Mouse (Mus musculus): ENCODE measurements around the gene Serinc2. TPM values are rescaled to one million over a fixed set of nuclear protein-coding genes. Genes with fewer than 3 reads are reported as not detected.

Gene Serinc2
- polyA plus RNA-seq, 1 experiment from 2014 or later = 36.4 TPM

GRCm38 (mm10) chr4:130236361-130236760, 42.6 kb downstream of the Serinc2 start:
- ATAC-seq (ENCODE audit: low read depth) = no peak
- 41% methylated on average over 8 of the region's 8 CpGs for WGBS
- no peak overlapping the region for H3K9ac ChIP-seq (replicated peaks; ENCODE audit: low read depth, low read length)
- H3K27me3 ChIP-seq (ENCODE audit: control insufficient read depth, insufficient read depth, low read length) = no peaks in the 10 kb centered on the region
- H3K27ac ChIP-seq (ENCODE audit: low read depth, low read length) = no peak overlapping the region
- H3K4me3 ChIP-seq (ENCODE audit: low read depth, low read length) = no peak overlapping the region
- H3K9me3 ChIP-seq (ENCODE audit: control insufficient read depth, low read length) = no peaks in the 10 kb centered on the region
- no peak overlapping the region for H3K4me2 ChIP-seq (ENCODE audit: low read depth, low read length)
- H3K36me3 ChIP-seq (ENCODE audit: control insufficient read depth, insufficient read depth, low read length) = no peaks in the 10 kb centered on the region
- H3K4me1 ChIP-seq (ENCODE audit: control insufficient read depth, insufficient read depth, low read length) = no peaks in the 10 kb centered on the region

GRCm38 (mm10) chr4:130224071-130224470, 54.9 kb downstream of the Serinc2 start:
- H3K9me3 ChIP-seq (ENCODE audit: control insufficient read depth, low read length) = no peaks in the 10 kb centered on the region
- H3K27me3 ChIP-seq (ENCODE audit: control insufficient read depth, insufficient read depth, low read length) = no peaks in the 10 kb centered on the region
- H3K9ac ChIP-seq (replicated peaks; ENCODE audit: low read depth, low read length) = no peak overlapping the region
- no peaks in the 10 kb centered on the region for H3K4me1 ChIP-seq (ENCODE audit: control insufficient read depth, insufficient read depth, low read length)
- H3K36me3 ChIP-seq (ENCODE audit: control insufficient read depth, insufficient read depth, low read length) = no peaks in the 10 kb centered on the region
- no peak for ATAC-seq (ENCODE audit: low read depth)
- H3K4me2 ChIP-seq (ENCODE audit: low read depth, low read length) = no peak overlapping the region
- H3K27ac ChIP-seq (ENCODE audit: low read depth, low read length) = no peak overlapping the region
- H3K4me3 ChIP-seq (ENCODE audit: low read depth, low read length) = no peak overlapping the region

- Histone ChIP-seq H3K4me2 (ENCODE audit: low read depth, low read length) (no peak within 1 kb of the TSS), H3K4me1 (ENCODE audit: control insufficient read depth, insufficient read depth, low read length) (no peaks in the 10 kb centered on the region), H3K27me3 (ENCODE audit: control insufficient read depth, insufficient read depth, low read length) (no peaks in the 10 kb centered on the region), H3K9ac (replicated peaks; ENCODE audit: low read depth, low read length) (no peak within 1 kb of the TSS), H3K4me3 (ENCODE audit: low read depth, low read length) (no peak within 1 kb of the TSS), H3K9me3 (ENCODE audit: control insufficient read depth, low read length) (no peaks in the 10 kb centered on the region), H3K27ac (ENCODE audit: low read depth, low read length) (no peak within 1 kb of the TSS), H3K36me3 (ENCODE audit: control insufficient read depth, insufficient read depth, low read length) (no peaks in the 10 kb centered on the region)
- WGBS = 70% methylated on average over 4 of the region's 4 CpGs
- no peak for ATAC-seq (ENCODE audit: low read depth)
Observed at GRCm38 (mm10) chr4:130222179-130222578, 56.8 kb downstream of the Serinc2 start, which contains the start of gene Gm853. TSS of gene Gm853 (minus strand) at chr4:130222401.

- H3K9me3 ChIP-seq (ENCODE audit: control insufficient read depth, low read length) = no peaks in the 10 kb centered on the region
- H3K4me2 ChIP-seq (ENCODE audit: low read depth, low read length) = no peak overlapping the region
- H3K27ac ChIP-seq (ENCODE audit: low read depth, low read length) = no peak overlapping the region
- no peaks in the 10 kb centered on the region for H3K4me1 ChIP-seq (ENCODE audit: control insufficient read depth, insufficient read depth, low read length)
- H3K4me3 ChIP-seq (ENCODE audit: low read depth, low read length) = no peak overlapping the region
- no peak overlapping the region for H3K9ac ChIP-seq (replicated peaks; ENCODE audit: low read depth, low read length)
- WGBS = 81% methylated on average over 9 of the region's 9 CpGs
- H3K27me3 ChIP-seq (ENCODE audit: control insufficient read depth, insufficient read depth, low read length) = no peaks in the 10 kb centered on the region
- H3K36me3 ChIP-seq (ENCODE audit: control insufficient read depth, insufficient read depth, low read length) = no peaks in the 10 kb centered on the region
- no peak for ATAC-seq (ENCODE audit: low read depth)
Observed at GRCm38 (mm10) chr4:130220176-130220575, 58.8 kb downstream of the Serinc2 start.

GRCm38 (mm10) chr4:130215392-130215791, 63.6 kb downstream of the Serinc2 start:
- Histone ChIP-seq H3K27ac (ENCODE audit: low read depth, low read length) (no peak overlapping the region), H3K4me1 (ENCODE audit: control insufficient read depth, insufficient read depth, low read length) (no peaks in the 10 kb centered on the region), H3K27me3 (ENCODE audit: control insufficient read depth, insufficient read depth, low read length) (no peaks in the 10 kb centered on the region), H3K9me3 (ENCODE audit: control insufficient read depth, low read length) (no peaks in the 10 kb centered on the region), H3K4me2 (ENCODE audit: low read depth, low read length) (no peak overlapping the region), H3K4me3 (ENCODE audit: low read depth, low read length) (no peak overlapping the region), H3K9ac (replicated peaks; ENCODE audit: low read depth, low read length) (no peak overlapping the region), H3K36me3 (ENCODE audit: control insufficient read depth, insufficient read depth, low read length) (no peaks in the 10 kb centered on the region)
- 94% methylated on average over 8 of the region's 8 CpGs for WGBS
- no peak for ATAC-seq (ENCODE audit: low read depth)

- no peaks in the 10 kb centered on the region for H3K27me3 ChIP-seq (ENCODE audit: control insufficient read depth, insufficient read depth, low read length)
- H3K4me1 ChIP-seq (ENCODE audit: control insufficient read depth, insufficient read depth, low read length) = no peaks in the 10 kb centered on the region
- H3K9ac ChIP-seq (replicated peaks; ENCODE audit: low read depth, low read length) = no peak overlapping the region
- no peaks in the 10 kb centered on the region for H3K36me3 ChIP-seq (ENCODE audit: control insufficient read depth, insufficient read depth, low read length)
- H3K4me3 ChIP-seq (ENCODE audit: low read depth, low read length) = no peak overlapping the region
- no peaks in the 10 kb centered on the region for H3K9me3 ChIP-seq (ENCODE audit: control insufficient read depth, low read length)
- no peak overlapping the region for H3K4me2 ChIP-seq (ENCODE audit: low read depth, low read length)
- 86% methylated on average over 10 of the region's 10 CpGs for WGBS
- H3K27ac ChIP-seq (ENCODE audit: low read depth, low read length) = no peak overlapping the region
- no peak for ATAC-seq (ENCODE audit: low read depth)
Observed at GRCm38 (mm10) chr4:130213857-130214256, 65.1 kb downstream of the Serinc2 start.

- H3K36me3 ChIP-seq (ENCODE audit: control insufficient read depth, insufficient read depth, low read length) = no peaks in the 10 kb centered on the region
- H3K4me2 ChIP-seq (ENCODE audit: low read depth, low read length) = no peak overlapping the region
- H3K27me3 ChIP-seq (ENCODE audit: control insufficient read depth, insufficient read depth, low read length) = no peaks in the 10 kb centered on the region
- no peak overlapping the region for H3K4me3 ChIP-seq (ENCODE audit: low read depth, low read length)
- no peak overlapping the region for H3K9ac ChIP-seq (replicated peaks; ENCODE audit: low read depth, low read length)
- H3K27ac ChIP-seq (ENCODE audit: low read depth, low read length) = no peak overlapping the region
- WGBS = 92% methylated on average over 4 of the region's 4 CpGs
- H3K9me3 ChIP-seq (ENCODE audit: control insufficient read depth, low read length) = no peaks in the 10 kb centered on the region
- no peaks in the 10 kb centered on the region for H3K4me1 ChIP-seq (ENCODE audit: control insufficient read depth, insufficient read depth, low read length)
- ATAC-seq (ENCODE audit: low read depth) = no peak
Observed at GRCm38 (mm10) chr4:130213197-130213596, 65.8 kb downstream of the Serinc2 start.

GRCm38 (mm10) chr4:130212421-130212820, 66.6 kb downstream of the Serinc2 start:
- Histone ChIP-seq H3K9me3 (ENCODE audit: control insufficient read depth, low read length) (no peaks in the 10 kb centered on the region), H3K9ac (replicated peaks; ENCODE audit: low read depth, low read length) (no peak overlapping the region), H3K27ac (ENCODE audit: low read depth, low read length) (no peak overlapping the region), H3K36me3 (ENCODE audit: control insufficient read depth, insufficient read depth, low read length) (no peaks in the 10 kb centered on the region), H3K4me3 (ENCODE audit: low read depth, low read length) (no peak overlapping the region), H3K4me1 (ENCODE audit: control insufficient read depth, insufficient read depth, low read length) (no peaks in the 10 kb centered on the region), H3K4me2 (ENCODE audit: low read depth, low read length) (no peak overlapping the region), H3K27me3 (ENCODE audit: control insufficient read depth, insufficient read depth, low read length) (no peaks in the 10 kb centered on the region)
- WGBS = 82% methylated on average over 7 of the region's 7 CpGs
- no peak for ATAC-seq (ENCODE audit: low read depth)

- no peaks in the 10 kb centered on the region for H3K27me3 ChIP-seq (ENCODE audit: control insufficient read depth, insufficient read depth, low read length)
- 94% methylated on average over 2 of the region's 2 CpGs for WGBS
- no peaks in the 10 kb centered on the region for H3K36me3 ChIP-seq (ENCODE audit: control insufficient read depth, insufficient read depth, low read length)
- no peak overlapping the region for H3K27ac ChIP-seq (ENCODE audit: low read depth, low read length)
- H3K4me1 ChIP-seq (ENCODE audit: control insufficient read depth, insufficient read depth, low read length) = no peaks in the 10 kb centered on the region
- H3K4me3 ChIP-seq (ENCODE audit: low read depth, low read length) = no peak overlapping the region
- ATAC-seq (ENCODE audit: low read depth) = no peak
- no peak overlapping the region for H3K4me2 ChIP-seq (ENCODE audit: low read depth, low read length)
- no peak overlapping the region for H3K9ac ChIP-seq (replicated peaks; ENCODE audit: low read depth, low read length)
- H3K9me3 ChIP-seq (ENCODE audit: control insufficient read depth, low read length) = no peaks in the 10 kb centered on the region
Observed at GRCm38 (mm10) chr4:130211870-130212269, 67.1 kb downstream of the Serinc2 start.
